Comparison of ENCODE assay signal across 24 mouse cellular contexts in genomic region chr10:77548576-77548975, GRCm38 (mm10). TPM values are rescaled to one million over a fixed set of nuclear protein-coding genes. Genes with fewer than 3 reads are reported as not detected.
DNase-seq lines count a peak whose midpoint lies in the region; ATAC-seq and TF ChIP-seq lines count a peak whose summit lies in the region.
"Had no signal": no experiment of that assay in that cellular context is flagged by ENCODE, and none has a peak within 500 bp of the region (broad histone marks: within the 10 kb centered on the region; RNA-seq: fewer than 3 reads in every experiment).

No protein-coding gene starts in this region.

- no peak for TF ChIP-seq CTCF in bone marrow macrophage, adult 2 months (IDR thresholded peaks at IDR 0.05; ENCODE audit: low read depth, low read length)
- no peak for TF ChIP-seq CTCF in cerebellum, adult 2 months (IDR thresholded peaks at IDR 0.05; ENCODE audit: borderline replicate concordance, insufficient read depth, low read depth, low read length)

- peak; percentile 74 for DNase-seq in urinary bladder, postnatal 14 days (ENCODE audit: low spot score)
- no peak for DNase-seq in urinary bladder, postnatal 4 days (ENCODE audit: low spot score in 2 of 2)
- no peak for DNase-seq in cerebellum, adult 2 months
- DNase-seq in right cerebral cortex, postnatal 36 days (ENCODE audit: low spot score in 2 of 2) = no peak
- no peak for DNase-seq in left cerebral cortex, adult 11 months (ENCODE audit: low spot score)
- DNase-seq: adrenal gland, adult 8-10 months; B cell, adult 2 months; cerebellum, adult 8-10 months; cerebellum, postnatal 25 days; forebrain, postnatal 0 days; gastrocnemius, postnatal 14 days; heart, adult 11 months; heart, postnatal 14 days had no signal

- peak overlapping the region; percentile 9; the same call in 1 of the 2 replicates for H3K27ac ChIP-seq in bone marrow macrophage, adult 2 months (ENCODE audit: insufficient read depth, low read depth, low read length)
- H3K27ac ChIP-seq in cerebellum, adult 2 months (ENCODE audit: insufficient read depth, low read length) = no peak overlapping the region
- H3K27ac ChIP-seq: embryonic facial prominence, embryonic 13.5 days; forebrain, embryonic 13.5 days; heart, embryonic 15.5 days; hindbrain, embryonic 13.5 days; hindbrain, postnatal 0 days had no signal

- H3K4me3 ChIP-seq in bone marrow macrophage, adult 2 months (ENCODE audit: insufficient read depth, low read length) = no peak overlapping the region
- no peak overlapping the region for H3K4me3 ChIP-seq in cerebellum, adult 2 months (replicated peaks; ENCODE audit: insufficient read depth, low read depth, low read length)
- H3K4me3 ChIP-seq: embryonic facial prominence, embryonic 13.5 days; forebrain, embryonic 13.5 days; heart, embryonic 15.5 days; hindbrain, embryonic 13.5 days had no signal

- WGBS in cerebellum, adult 2 months = 75% methylated on average over 10 of the region's 10 CpGs

- ATAC-seq in granulocyte monocyte progenitor cell, adult 5-6 weeks (replicated peaks; ENCODE audit: poor library complexity, severe bottlenecking) = peak; percentile 57
- ATAC-seq: CD4-positive, CD25-positive, alpha-beta regulatory T cell, adult 4 months; forebrain, embryonic 13.5 days; forebrain, postnatal 0 days; hindbrain, postnatal 0 days had no signal

- no peak for TF ChIP-seq POLR2A in bone marrow macrophage, adult 2 months (IDR thresholded peaks at IDR 0.05; ENCODE audit: borderline replicate concordance, low read depth, low read length)
- TF ChIP-seq POLR2A in cerebellum, adult 2 months (IDR thresholded peaks at IDR 0.05; ENCODE audit: borderline replicate concordance, insufficient read depth, low read length) = no peak

- H3K27me3 ChIP-seq in cerebellum, adult 2 months (ENCODE audit: control insufficient read depth, insufficient read depth, low read length) = no peaks in the 10 kb centered on the region
- H3K27me3 ChIP-seq: embryonic facial prominence, embryonic 13.5 days; heart, embryonic 15.5 days; hindbrain, embryonic 13.5 days had no signal

- H3K4me1 ChIP-seq in bone marrow macrophage, adult 2 months (ENCODE audit: control insufficient read depth, insufficient read depth, low read length) = peaks cover 66% of the 10 kb centered on the region
- H3K4me1 ChIP-seq in cerebellum, adult 2 months (ENCODE audit: control insufficient read depth, insufficient read depth, low read length) = peaks cover 4% of the 10 kb centered on the region; the same call in 1 of the 2 replicates
- H3K4me1 ChIP-seq: embryonic facial prominence, embryonic 13.5 days; forebrain, embryonic 13.5 days; hindbrain, embryonic 13.5 days had no signal

RNA-seq across cellular contexts. Expression of gene Itgb2, which starts 18.5 kb away (rescaled TPM):
- polyA plus RNA-seq in bone marrow macrophage, adult 2 months (2012; ENCODE audit: insufficient read depth, insufficient read length, missing spikeins) = 386 and 401 TPM in 2 replicates
- 17.1 and 28.9 TPM in 2 replicates for total RNA-seq in granulocyte monocyte progenitor cell, adult 5-6 weeks (2014; fragmentation: Nextera tagmentation)
- 32.0 and 36.6 TPM in 2 replicates for total RNA-seq in granulocyte monocyte progenitor cell, adult 5-6 weeks (2017)
- polyA plus RNA-seq in cerebellum, adult 2 months (2012; rRNA removed) = 2.3 and 2.4 TPM in 2 replicates

RNA-seq across cellular contexts. Expression of gene Pttg1ip, which starts 32.9 kb away (rescaled TPM):
- 98.5 and 102 TPM in 2 replicates for polyA plus RNA-seq in bone marrow macrophage, adult 2 months (2012; ENCODE audit: insufficient read depth, insufficient read length, missing spikeins)
- 36.6 and 39.0 TPM in 2 replicates for total RNA-seq in granulocyte monocyte progenitor cell, adult 5-6 weeks (2014; fragmentation: Nextera tagmentation)
- total RNA-seq in granulocyte monocyte progenitor cell, adult 5-6 weeks (2017) = 34.6 and 37.0 TPM in 2 replicates
- polyA plus RNA-seq in cerebellum, adult 2 months (2012; rRNA removed) = 113 and 118 TPM in 2 replicates

RNA-seq across cellular contexts. Expression of gene Fam207a, which starts 33.0 kb away (rescaled TPM):
- polyA plus RNA-seq in bone marrow macrophage, adult 2 months (2012; ENCODE audit: insufficient read depth, insufficient read length, missing spikeins) = 18.8 and 22.8 TPM in 2 replicates
- 14.6 and 14.8 TPM in 2 replicates for total RNA-seq in granulocyte monocyte progenitor cell, adult 5-6 weeks (2014; fragmentation: Nextera tagmentation)
- total RNA-seq in granulocyte monocyte progenitor cell, adult 5-6 weeks (2017) = 23.5 and 43.2 TPM in 2 replicates
- polyA plus RNA-seq in cerebellum, adult 2 months (2012; rRNA removed) = 36.5 and 39.0 TPM in 2 replicates

RNA-seq across cellular contexts. Expression of gene Sumo3, which starts 57.3 kb away (rescaled TPM):
- 165 and 203 TPM in 2 replicates for polyA plus RNA-seq in bone marrow macrophage, adult 2 months (2012; ENCODE audit: insufficient read depth, insufficient read length, missing spikeins)
- total RNA-seq in granulocyte monocyte progenitor cell, adult 5-6 weeks (2014; fragmentation: Nextera tagmentation) = 60.0 and 78.8 TPM in 2 replicates
- total RNA-seq in granulocyte monocyte progenitor cell, adult 5-6 weeks (2017) = 197 and 205 TPM in 2 replicates
- polyA plus RNA-seq in cerebellum, adult 2 months (2012; rRNA removed) = 301 and 310 TPM in 2 replicates

RNA-seq across cellular contexts. Expression of gene Gm49325, which starts 57.4 kb away (rescaled TPM):
- 40.9 and 41.8 TPM in 2 replicates for polyA plus RNA-seq in bone marrow macrophage, adult 2 months (2012; ENCODE audit: insufficient read depth, insufficient read length, missing spikeins)
- not detected in 2 replicates for total RNA-seq in granulocyte monocyte progenitor cell, adult 5-6 weeks (2014; fragmentation: Nextera tagmentation)
- total RNA-seq in granulocyte monocyte progenitor cell, adult 5-6 weeks (2017) = 1.6 TPM in 1 of 2 replicates, not detected in the other
- 33.8 and 37.7 TPM in 2 replicates for polyA plus RNA-seq in cerebellum, adult 2 months (2012; rRNA removed)
- total RNA-seq: forebrain, postnatal 0 days; G1E; hematopoietic stem cell, adult 5-6 weeks; hindbrain, postnatal 0 days had no signal
- polyA plus RNA-seq: cortical plate, adult 2 months; forebrain, embryonic 13.5 days; G1E had no signal

Comparison
In these comparisons a context has a peak if more than half of its experiments do, and no peak if none do; other contexts are left out.
1. RNA of gene Itgb2, which starts 18.5 kb away (polyA plus RNA-seq): 386 to 401 TPM in bone marrow macrophage, adult 2 months; 2.3 to 2.4 TPM in cerebellum, adult 2 months; every median in the first group is over 100 times any median in the second.